Mouse (Mus musculus) thymus, adult 2 months (tissue): ENCODE measurements at regions not wholly inside any gene's neighbourhood (a gene's known extent, or its start where the extent isn't known, plus 50 kb on each side); places are given as distances from the start of the nearest gene placed in this dataset.

Source experiments
- CTCF ChIP-seq: fragments of 200-500 bp; IDR thresholded peaks from 2 replicates; pipeline ENCODE4 v1.5.1; 2012; ENCODE audit warnings: mild to moderate bottlenecking, control low read depth, low read length, moderate library complexity, borderline replicate concordance; ENCODE audit not compliant: control insufficient read depth, poor library complexity, insufficient read depth; ENCODE audit errors: extremely low read depth
- POLR2A ChIP-seq: fragments of 200-500 bp; IDR thresholded peaks from 2 replicates; pipeline ENCODE4 v1.6.1; 2012; ENCODE audit warnings: mild to moderate bottlenecking, low read length, control low read depth, moderate library complexity; ENCODE audit not compliant: control insufficient read depth, poor library complexity, insufficient read depth; ENCODE audit errors: extremely low read depth

DNA sequence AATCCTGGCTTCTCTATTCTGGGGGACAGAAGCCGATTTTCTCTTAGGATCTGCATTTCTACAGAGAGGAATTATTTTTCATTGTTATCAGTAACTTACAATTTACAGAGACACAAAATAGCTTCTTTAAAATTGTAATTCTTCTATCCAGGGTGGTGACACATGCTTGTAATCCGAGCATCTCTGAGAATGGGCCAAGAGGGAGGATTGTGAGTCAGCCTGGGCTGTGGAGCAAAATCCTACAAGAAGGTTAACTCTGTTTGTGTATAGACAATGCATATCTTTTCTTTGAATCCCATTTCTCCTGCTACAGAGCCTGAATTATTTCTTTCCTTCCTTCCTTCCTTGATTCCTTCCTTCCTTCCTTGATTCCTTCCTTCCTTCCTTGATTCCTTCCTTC is 80.0 kb upstream of the Gm6793 start:
- TF ChIP-seq POLR2A = no peak
- no peak for TF ChIP-seq CTCF
